Mouse (Mus musculus): Measurements from ENCODE around the gene Alyref2.

Gene Alyref2

DNA sequence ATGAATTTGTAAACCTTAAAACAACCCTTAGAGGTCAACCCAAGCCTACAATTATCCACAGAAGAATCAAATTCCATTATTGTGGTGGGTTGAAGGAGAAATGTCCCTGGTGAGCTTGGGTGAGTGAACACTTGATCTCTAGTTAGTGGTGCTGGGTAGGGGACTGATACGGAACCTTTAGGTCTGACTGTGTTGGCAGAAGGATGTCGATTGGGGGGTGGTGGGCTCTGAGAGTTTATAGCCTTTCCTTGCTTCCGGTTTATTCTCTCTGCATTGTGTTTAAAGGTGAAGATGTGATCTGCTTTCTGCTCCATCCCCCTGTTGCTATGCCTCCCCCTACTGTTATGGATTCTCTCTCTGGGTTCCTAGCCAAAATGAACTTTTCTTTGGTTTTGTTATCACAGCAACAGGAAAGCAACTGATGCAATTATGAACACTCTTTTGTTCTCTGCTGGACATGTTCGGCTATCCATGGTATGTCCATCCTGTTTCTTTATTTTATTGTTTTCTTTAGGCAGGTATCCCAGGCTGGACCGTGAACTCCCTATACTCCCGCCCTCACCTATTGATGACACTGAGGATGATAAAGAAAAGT, 2.2 kb upstream of the Alyref2 start:
- no peak for DNase-seq (ENCODE audit: low spot score in 2 of 2)

DNA sequence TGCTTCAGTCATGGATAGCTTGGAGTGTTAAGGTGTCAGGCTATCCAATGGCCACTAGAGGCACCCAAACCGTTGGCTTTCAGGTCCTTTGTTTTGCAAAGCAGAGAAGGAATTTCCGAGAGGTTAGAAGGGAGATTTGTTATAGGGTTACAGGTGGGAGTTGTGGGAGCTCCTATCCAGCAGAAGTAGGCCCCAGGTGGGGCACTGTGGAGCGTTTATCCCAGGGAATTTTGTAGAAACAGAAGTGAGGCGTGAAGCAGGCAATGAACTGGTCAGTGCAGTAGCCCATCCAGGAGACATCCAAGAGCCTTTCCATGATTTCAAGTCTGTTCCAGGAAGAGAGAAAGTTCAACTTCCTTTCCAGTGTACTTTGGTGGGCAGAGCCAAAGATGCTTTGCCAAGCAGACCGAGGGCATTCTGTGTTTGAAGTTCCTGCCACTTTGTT, 1.6 kb upstream of the Alyref2 start:
- DNase-seq (ENCODE audit: low spot score in 2 of 2), result no peak

DNA sequence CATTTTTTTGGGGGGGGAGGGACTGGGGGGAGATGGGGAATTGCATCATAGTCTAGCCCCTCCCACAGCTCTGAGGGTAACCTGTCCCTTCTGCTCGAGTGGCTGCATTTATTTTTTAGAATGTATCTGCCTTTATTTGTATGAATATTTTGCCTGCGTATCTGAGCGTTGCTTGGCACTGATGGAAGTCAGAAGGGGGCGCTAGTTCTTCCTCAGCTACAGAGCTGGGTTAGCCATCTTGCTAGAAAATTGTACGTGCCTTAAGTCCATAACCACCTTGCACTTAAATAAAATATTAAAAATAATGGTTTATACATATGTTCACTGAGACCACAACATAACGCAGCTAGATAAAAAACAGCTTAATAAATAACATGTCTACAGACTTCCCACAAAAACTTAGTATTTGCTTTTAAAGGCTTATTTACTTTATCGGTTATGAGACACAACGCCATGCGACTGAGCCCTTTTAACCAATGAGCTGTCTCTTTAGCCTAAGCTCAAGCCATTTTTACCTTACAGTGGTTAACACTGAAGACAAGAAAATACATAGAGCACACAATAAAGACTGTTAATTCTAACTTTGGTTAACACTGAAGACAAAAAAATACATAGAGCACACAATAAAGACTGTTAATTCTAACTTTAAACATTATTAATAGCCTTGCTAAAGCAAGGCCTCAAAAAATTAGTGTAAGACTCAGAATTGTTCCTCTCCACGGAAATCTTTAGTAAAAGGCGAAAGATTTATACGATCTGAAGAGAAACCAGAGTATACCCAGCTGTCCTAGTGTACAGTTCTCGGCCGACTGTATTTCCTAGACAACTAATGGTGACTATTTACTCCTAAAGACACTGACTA, 659 bp upstream of the Alyref2 start:
- peak in 1 of 2 experiments; percentile 25 for DNase-seq (ENCODE audit: low spot score in 2 of 2)

DNA sequence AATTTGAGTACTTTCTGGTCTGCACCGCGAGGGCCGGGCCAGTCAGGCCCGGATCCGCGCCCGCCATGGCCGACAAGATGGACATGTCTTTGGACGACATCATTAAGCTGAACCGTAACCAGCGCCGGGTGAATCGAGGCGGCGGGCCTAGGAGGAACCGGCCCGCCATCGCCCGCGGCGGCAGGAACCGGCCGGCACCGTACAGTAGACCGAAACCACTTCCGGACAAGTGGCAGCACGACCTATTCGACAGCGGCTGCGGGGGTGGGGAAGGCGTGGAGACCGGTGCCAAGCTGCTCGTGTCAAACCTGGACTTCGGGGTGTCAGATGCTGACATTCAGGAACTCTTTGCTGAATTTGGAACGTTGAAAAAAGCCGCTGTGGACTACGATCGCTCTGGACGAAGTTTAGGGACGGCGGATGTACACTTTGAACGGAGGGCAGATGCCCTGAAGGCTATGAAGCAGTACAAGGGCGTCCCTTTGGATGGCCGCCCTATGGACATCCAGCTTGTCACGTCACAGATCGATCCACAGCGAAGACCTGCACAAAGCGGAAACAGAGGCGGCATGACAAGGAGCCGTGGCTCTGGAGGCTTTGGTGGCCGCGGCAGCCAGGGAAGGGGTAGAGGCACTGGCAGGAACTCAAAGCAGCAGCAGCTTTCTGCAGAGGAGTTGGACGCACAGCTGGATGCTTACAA, 464 bp downstream of the Alyref2 start:
- DNase-seq (ENCODE audit: low spot score in 2 of 2), result peak in 1 of 2 experiments; percentile 61

DNA sequence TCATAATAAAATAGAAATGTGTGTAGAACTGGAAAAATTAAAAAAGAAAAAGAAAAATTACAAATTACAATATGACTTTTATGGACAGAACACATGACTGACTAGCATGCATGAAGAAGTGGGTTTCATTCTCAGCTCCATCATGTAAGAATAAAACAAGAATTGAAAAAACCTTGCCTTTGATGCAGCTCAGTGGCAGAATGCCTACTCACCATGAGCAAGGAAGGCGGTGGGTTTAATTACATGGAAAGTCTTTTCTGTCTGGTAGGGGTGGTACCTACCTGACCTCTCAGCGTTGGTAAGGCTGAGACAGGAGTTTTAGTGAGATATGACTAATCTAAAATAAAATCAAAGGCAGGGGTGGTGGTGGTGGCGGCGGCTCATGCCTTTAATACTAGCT, 1.3 kb downstream of the Alyref2 start:
- no peak for DNase-seq (ENCODE audit: low spot score in 2 of 2)

DNA sequence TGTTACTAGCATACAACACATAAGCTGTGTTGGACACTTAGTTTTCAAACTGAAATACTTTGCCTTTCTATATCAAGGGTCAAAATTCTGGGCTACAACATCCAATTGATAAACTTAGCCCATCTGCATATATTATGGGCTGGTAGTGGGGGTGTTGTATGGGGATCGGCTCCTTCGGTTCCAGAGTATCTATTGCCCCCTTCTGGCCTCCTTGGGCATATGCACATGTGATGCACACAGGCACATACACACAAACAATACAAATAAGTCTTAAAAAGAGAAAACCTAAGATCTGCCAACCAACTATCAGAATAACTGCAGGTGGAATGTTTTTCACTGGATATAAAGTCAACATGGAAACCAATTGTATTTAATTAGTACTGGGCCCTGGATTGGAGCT, 10.0 kb downstream of the Alyref2 start:
- no peak for DNase-seq (ENCODE audit: low spot score in 2 of 2)

DNA sequence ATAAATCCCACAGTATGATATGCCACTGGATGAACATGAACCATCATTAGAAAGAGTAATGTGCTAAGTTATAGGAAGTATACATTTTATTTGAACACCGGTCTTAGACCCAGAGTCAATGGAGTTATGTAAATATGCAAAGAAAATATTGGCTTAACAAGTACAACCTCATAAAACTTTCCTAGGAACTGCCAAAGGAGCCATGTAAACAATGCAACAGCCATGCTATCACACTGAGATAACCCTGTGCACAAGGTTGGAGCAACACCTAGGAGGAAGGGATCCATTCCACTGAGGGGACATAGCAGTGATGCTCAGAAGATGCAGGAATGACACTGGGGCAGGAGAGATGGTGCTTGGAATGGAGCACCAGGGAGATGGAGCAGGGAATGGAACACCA, 10.5 kb downstream of the Alyref2 start:
- DNase-seq (ENCODE audit: low spot score in 2 of 2), result no peak

DNA sequence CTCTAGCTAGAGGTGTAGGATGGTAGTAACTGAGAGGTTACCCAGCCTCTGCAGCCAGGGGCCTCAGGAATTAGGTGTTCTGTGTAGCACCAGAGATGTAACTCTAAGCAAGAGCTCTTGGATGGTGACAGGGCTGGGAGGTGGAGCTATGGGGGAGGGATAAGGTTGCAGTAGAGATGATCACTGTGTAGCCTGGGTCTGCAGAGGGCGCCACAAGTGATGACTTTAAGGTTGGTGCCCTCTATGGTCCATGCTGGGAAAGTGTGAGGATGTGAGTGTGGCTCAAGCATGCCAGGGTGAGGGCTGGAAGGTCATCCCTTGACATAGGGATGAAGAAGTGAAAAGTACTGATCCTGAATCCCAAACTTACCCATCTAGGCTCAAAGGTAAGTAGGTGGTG, 11.8 kb downstream of the Alyref2 start:
- no peak for DNase-seq (ENCODE audit: low spot score in 2 of 2)

DNA sequence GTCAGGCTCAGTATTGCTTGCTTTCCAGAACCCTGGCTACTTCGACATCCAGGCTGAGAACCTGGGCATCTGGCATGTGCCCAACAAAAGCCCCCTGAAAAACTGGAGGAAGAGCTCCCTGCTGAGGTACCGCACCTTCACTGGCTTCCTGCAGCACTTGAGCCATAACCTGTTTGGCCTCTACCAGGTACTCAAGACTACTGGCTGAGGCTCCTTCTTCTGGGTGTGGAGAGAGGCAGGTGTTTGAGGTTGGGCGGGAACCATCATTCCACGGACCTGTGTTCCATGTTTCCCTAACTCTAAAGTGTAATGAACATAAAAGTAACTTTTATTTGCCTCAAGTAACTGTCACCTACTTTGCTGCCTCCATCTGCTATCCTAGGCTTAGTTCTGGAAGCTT, 12.3 kb downstream of the Alyref2 start:
- no peak for DNase-seq (ENCODE audit: low spot score in 2 of 2)

DNA sequence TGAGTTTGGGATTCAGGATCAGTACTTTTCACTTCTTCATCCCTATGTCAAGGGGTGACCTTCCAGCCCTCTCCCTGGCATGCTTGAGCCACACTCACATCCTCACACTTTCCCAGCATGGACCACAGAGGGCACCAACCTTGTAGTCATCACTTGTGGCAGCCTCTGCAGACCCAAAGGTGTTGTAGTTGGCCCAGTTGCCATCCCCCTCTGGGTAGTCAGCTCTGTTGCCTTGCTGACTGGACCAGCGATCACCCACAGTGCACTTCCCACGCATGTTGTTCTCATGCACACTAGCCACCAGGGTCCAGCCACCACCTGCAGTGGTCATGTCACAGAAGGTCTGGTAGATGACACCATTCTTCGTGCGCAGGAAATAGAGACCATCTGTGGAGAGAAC, 28.1 kb downstream of the Alyref2 start:
- no peak for DNase-seq (ENCODE audit: low spot score in 2 of 2)

DNA sequence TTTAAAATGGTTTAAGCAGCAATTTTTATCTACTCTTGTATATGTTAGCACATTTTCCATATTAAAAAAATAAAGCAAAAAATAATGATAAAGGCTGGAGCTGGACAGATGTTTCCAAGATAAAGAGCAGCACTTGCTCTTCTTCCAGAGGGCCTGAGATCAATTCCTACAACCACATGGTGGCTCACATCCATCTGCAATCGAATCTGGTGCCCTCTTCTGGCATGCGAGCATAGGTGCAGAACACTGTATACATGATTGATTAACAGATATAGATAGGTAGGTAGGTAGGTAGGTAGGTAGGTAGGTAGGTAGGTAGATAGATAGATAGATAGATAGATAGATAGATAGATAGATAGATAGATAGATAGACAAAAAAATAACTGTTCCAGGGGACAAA, 29.6 kb downstream of the Alyref2 start:
- no peak for DNase-seq (ENCODE audit: low spot score in 2 of 2)

DNA sequence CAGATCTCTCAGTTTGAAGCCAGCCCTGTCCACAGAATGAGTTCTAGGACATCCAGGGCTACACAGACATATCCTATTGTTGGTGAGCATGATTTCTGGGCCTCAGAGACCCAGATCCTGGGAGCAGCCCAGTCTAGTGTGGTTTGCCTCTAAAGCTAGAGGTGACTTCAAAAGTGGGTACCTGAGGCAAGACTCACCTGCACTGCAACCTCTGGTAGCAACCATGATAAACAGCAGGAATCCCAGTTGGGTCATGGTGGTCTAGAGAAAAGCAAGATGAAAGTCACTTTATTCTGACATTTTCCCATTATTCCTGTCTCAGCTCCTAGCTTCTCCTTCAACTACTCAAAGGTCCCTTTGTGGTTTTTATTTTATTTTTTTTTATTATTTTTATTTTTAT, 31.3 kb downstream of the Alyref2 start:
- no peak for DNase-seq (ENCODE audit: low spot score in 2 of 2)

DNA sequence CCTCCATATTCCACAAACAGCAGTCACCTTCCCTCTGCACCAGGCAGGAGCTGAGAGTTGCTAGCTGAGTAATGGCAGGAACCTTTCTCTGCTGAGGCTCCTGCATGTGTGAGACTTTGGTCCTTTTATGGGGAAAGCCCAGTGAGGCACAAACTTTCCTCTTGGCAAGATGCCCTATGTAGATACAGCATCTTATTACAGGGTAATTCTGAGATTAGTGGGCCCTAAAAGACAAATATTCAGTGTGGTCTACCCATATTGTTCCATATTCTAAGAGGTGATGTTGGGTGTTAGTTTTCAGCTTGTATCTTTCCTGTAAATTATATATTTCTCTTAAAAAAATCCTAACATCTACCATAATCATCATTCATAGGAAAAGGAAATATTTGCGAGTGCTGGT, 31.9 kb downstream of the Alyref2 start, which contains the start of gene Itln1:
TSS of gene Itln1 (minus strand) at position 101 of the 400 bp plus-strand sequence.
- DNase-seq (ENCODE audit: low spot score in 2 of 2), result no peak

DNA sequence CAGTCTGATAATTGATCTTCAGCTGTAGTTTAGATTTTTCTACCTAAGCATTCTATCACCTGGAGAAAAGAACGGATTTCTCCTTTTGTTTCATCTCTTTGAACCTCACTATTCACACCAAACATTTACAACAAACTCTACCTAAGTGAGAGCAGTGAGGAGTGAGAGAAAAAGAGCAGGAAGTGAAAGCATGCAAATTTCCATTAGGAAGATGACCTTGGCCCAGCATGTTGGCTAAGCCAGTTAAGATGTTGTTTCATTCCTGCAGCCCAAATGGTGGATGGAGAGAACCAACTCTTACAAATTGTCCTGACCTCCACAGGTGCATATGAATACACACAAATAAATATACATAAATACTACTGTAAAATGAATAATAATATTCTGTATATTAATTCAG, 37.4 kb downstream of the Alyref2 start:
- DNase-seq (ENCODE audit: low spot score in 2 of 2), result no peak

DNA sequence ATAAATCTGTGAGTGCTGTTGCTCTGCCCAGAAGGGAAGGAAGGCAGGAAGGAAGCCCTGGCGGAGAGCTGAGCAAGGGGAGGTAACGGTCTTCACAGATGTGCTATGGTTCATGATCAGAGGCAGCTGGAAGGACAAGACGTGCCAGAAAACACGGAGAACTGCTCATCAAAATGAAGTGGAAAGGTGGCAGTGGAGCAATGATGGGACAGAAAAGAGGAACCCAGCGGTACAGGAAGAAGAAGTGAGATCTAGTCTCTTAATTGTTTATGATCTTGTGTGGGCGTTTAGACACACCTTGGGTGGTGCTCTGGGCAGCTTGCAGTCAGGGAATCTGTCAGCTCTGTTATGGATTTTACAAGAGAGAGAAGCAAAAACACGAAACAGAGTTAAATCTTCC, 48.0 kb downstream of the Alyref2 start:
- DNase-seq (ENCODE audit: low spot score in 2 of 2), result no peak

DNA sequence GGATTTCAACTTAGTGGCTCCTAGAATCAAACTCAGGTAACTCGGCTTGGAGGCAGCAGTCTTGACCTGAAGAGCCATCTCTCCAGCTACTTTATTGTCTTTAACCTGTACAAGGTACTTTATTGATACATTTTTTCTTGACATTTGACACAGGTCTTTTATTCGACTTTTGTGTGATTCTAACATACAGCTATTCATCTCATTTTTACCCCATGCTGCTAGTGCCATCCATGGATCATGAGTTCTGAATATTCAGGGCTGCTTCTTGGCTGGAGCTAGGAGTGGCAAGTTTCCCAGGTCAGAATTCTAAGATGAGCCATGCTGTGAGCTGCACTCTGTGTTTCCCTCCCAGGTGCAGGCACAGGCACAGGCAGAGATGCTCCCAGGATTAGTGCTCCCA, 49.0 kb downstream of the Alyref2 start:
- DNase-seq (ENCODE audit: low spot score in 2 of 2), result no peak

DNA sequence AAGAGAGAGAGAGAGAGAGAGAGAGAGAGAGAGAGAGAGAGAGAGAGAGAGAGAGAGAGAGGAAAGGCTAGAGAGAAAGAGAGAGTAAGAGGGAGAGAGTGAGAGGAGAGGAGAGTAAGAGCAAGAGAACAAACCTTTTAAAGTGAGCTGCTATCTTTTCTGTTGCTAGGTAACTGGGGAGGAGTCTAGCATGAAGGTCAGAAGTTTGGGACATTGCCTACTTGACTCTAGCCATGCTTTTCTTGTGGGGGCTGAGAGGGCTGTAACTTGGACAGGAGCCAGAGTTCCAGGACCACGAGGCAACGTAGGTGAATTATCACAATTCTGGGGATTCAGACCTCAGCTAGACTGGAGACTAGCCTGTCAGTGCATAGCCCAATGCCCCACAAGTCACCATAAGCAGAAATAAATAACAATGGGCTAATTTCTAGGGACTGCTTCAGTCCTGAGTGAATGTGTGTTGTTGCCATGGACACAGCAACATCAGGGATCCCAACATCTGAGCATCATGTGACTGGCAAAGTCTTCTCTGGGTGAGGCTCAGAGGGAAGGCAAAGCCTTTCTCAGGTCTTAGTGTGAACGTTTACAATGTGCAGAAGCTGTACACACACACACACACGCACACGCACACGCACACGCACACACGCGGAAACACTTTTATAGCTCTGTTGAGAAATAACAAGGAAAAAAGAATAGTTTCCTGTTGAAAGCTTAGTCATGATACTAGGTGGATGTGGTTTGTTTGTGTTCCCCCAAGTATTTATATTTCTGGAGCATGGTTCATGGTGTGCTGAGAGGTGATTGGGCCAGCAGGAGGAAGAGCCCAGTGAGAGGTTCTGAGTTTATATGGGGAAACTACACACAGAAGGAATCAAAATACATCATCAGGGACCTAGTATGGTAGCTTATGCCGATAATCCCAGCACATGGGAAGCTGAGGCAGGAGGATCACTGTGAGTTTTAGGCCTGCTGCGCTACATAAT, 50.4 kb downstream of the Alyref2 start:
- DNase-seq (ENCODE audit: low spot score in 2 of 2), result no peak
